Mouse (Mus musculus) right cerebral cortex, postnatal 36 days (tissue): ENCODE data around the gene Ptgdr2.

ENCODE experiments used
- DNase-seq, 2 experiments: peaks; one replicate each; pipeline ENCODE4 v3.0.0; 2022; ENCODE audit warnings: low spot score in 2 of 2, mixed read lengths in 1 of 2

Gene Ptgdr2

DNA sequence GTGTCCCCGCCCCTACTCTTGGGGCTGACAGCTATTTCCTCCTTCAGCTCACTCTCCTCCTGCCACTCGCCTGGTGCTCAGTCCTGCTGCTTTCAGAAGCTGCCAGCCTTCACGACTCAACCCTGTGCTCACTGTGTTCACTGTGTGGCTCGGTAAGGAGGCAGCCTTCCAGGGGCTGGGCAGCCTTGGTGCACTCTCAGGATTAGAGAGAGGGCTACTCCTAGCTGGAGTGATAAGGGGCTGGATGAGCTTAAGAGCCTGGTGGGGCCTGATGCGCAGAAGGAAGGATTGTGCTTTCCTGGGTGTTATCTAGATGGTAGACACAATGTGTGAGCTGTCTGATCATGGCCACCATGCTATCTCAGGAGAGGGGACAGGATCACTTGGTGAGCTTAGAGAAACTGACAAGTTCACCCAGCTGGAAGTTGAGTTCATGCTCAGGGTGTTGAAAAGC, at the start of gene Ptgdr2:
Gene Ptgdr2 (plus strand): TSS at position 51 of the 454 bp plus-strand sequence.
- DNase-seq = no peak

DNA sequence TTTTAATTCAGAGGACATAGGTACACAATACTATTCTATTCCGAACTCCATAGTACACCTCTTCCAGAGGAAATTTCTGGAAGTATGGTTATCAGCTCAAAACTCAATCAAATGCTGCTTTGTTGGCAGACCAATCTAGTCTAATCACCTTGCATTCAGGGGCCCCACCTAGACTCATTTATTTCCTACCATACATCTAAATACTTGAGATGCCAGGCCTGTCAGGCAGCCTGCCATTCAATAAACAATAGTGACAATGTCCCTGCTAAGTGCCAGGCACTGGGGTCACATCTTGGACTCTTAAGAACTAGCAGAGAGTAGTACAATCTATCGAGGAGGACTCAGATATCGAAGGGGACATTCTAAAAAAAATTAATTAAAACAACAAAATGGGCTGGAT, 44.8 kb upstream of the Ptgdr2 start:
- DNase-seq = no peak

DNA sequence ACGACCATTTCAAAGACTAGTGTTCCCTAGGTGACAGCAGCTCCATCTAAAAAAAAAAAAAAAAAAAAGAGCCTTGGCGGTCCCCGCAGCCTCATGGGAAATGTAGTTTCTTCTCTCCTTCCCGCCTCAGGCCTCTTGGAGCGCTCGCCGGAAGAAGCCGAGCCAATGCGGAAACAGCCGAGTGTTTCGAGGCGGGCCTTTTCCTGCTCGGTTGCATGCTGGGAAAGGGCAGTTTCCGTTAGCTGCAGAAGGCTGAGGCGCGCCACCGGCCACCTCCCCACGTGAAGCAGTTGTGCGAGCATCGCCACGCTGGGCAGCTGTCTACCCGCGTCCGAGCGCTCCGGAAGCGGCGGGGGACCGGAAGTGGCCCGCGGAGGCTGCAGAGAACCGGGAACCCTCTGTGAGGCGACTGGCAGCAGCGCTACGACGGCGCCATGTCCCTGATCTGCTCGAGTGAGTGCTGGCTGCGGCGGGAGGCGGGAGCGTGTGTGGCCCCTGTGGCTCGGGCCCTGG, 41.9 kb upstream of the Ptgdr2 start, which contains the start of gene Prpf19:
Gene Prpf19 (plus strand): TSS at position 216 of the 513 bp plus-strand sequence.
- peak; percentile 97 to 98 for DNase-seq

DNA sequence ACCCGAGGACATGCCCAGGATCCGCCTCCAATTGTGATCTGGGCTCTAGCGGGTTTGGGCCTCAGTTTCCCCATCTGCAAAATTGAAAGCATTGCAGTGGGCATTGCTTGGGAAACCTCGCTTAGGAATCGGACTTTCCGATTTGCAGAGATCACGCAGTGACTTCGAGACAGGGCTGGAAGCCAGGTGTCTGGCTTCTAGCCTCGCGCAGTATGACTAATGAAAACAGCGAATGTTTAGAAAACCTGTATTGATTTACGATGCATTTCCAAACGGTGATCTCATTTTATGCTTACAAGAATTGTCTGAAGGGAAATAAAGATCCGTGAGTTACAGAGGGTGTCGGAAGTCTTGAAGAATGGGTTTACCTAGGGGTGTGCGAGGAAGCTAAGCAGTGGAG, 41.3 kb upstream of the Ptgdr2 start:
- DNase-seq = no peak

GRCm38 (mm10) chr19:10896849-10897248, 40.1 kb upstream of the Ptgdr2 start:
- DNase-seq = no peak

GRCm38 (mm10) chr19:10897491-10897890, 39.5 kb upstream of the Ptgdr2 start:
- DNase-seq = no peak

GRCm38 (mm10) chr19:10900315-10900714, 36.6 kb upstream of the Ptgdr2 start:
- DNase-seq = no peak

DNA sequence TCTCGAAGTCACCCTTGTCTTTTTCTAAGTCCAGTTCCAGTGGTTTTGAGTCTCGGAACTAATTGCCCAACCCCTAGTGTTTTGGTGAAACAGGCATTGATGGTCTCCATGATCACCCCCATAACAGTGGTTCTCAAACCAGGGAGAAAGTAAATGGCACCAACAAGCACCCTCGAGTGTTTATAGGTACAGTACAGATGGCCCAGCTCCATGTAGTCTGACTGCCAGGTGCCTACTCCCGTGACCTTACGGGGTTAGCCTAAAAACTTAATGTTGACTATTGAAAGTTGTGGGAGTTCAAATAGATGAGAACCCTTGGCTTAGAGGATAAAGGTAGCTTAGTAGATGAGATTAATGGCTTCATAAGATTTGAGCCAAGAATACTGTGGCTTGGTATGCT, 35.9 kb upstream of the Ptgdr2 start:
- no peak for DNase-seq

GRCm38 (mm10) chr19:10904512-10904911, 32.4 kb upstream of the Ptgdr2 start:
- no peak for DNase-seq

- DNase-seq = peak; percentile 59 to 72
Measured at GRCm38 (mm10) chr19:10904927-10905727, 31.8 kb upstream of the Ptgdr2 start.

DNA sequence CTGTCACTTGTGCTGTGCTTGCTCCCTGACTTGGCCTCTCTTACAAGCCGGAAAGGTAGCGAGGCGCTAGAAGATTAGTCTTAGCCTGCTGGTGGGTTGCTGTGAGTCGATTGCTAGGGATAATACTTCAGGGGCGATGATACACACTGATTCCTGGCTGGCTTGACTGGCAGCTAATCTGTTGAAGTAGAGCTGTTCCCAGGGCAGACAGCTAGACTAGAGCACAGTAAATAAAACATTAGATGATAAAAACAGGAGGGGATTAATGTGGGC, 31.3 kb upstream of the Ptgdr2 start:
- no peak for DNase-seq

- DNase-seq = peak in 1 of 2 experiments; percentile 32
Measured at GRCm38 (mm10) chr19:10907891-10908290, 29.1 kb upstream of the Ptgdr2 start.

DNA sequence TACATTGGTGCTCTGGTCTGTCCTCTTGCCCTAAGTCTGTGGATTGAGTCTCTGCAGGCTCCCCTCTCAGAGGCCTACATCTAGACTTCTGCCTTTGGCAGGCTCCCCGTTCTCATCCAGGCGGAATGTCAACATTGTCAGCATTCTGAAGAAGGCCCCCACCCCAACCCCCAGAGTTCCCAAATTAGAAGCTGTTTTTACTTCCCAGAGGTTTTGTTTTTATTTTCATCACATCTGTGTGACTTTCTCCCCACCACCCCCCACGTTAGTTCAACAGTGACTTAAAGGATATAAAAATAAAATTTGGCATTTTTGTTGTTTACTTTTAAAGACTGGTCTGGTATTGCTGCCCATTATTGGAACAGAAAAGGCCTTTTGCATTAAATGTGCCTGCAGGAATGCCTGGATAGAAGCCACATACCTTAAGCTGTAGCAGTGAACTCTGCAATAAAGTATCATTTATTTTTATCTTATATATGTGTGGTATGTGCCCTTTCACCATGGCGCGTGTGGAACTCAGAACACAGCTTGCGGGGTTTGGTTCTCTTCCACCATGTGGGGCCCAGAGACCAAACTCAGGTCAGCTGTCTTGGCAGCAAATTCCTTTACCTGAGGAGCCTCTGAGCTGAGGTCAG, 27.8 kb upstream of the Ptgdr2 start:
- no peak for DNase-seq

DNA sequence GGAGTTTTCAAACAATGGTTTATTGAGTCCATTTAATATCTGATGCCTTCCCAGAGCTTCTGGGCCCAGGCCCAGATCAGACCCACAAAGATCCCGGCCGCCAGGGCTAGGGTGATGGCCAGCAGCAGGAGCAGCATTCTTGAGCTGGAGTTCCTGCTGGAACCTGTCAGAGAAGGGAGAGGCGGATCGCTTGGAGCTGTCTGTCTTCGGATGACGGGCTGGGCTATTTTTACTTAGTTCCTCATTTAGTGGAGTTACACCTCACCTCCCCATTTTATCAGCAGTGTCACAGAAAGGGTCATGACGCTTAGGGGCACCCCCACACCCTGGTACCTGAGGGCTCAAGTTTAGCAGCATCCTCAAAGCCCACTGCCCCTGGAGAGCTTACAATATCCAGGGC, 22.7 kb upstream of the Ptgdr2 start:
- no peak for DNase-seq

- DNase-seq = no peak
Measured at GRCm38 (mm10) chr19:10914870-10915269, 22.1 kb upstream of the Ptgdr2 start.

- DNase-seq = no peak
Measured at GRCm38 (mm10) chr19:10916506-10916905, 20.5 kb upstream of the Ptgdr2 start.

DNA sequence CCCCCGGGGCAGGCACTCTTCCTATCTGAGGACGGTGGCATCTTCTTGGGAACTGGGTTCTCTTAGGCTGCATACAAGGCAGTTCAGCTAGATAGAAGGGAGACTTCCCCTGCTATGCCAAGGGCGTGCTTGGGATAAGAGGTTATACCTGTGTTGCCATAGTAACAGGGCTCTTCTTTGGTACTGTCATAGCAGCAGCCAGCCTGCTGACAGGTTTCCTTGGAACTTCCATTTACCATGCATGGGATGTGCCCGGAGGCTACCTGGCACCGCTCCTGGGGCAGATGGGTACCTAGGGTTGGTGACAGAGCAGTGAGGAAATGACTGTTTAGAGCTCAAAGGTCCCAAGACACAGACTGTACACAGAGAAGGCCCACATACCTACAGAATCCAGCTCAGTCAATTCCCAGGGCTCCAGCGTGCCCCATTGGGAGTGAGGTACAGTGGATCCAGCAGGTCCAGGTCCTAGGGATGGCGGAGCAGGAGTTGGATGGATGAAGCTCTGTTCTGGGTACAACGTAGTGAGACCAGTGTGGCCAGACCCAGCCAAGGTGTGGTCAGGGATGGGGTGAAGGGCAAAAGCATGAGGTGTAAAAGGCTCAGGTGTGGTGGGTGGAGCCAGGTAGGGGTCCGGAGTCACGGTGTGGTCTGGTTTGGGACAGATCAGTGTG, 18.5 kb upstream of the Ptgdr2 start:
- no peak for DNase-seq

- no peak for DNase-seq
Measured at GRCm38 (mm10) chr19:10920532-10920931, 16.4 kb upstream of the Ptgdr2 start, which contains the start of gene Zp1. TSS of gene Zp1 (minus strand) at chr19:10920632.

- DNase-seq = no peak
Measured at GRCm38 (mm10) chr19:10921058-10921457, 15.9 kb upstream of the Ptgdr2 start.

GRCm38 (mm10) chr19:10924220-10924619, 12.7 kb upstream of the Ptgdr2 start:
- no peak for DNase-seq

DNA sequence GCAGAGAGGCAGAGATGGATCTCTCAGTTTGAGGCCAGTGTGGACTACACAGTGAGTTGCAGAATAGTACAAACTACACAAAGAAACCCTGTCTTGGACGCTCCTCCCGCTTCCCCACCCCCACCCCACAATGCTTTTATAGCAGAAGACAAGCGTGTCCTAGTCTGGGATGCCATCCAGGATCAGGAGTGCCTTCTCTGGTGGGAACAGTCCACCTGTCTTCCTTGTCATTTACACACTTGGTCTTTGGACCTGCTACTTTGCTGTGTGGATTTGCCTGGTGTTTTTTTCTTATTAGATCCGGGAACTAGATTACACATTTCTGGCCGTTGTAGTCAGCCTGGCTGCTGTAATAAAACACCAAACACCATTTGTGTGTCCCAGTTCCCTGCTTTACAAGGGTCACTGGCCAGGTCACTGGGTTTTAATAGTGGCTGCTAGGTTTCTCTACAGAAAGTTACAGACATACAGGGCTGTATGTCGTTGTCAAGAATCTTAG, 10.8 kb upstream of the Ptgdr2 start:
- DNase-seq = no peak

GRCm38 (mm10) chr19:10926666-10927065, 10.3 kb upstream of the Ptgdr2 start:
- no peak for DNase-seq
